Mouse (Mus musculus) kidney, adult 2 months (tissue): ENCODE measurements around the gene Arpc5. TPM values are rescaled to one million over a fixed set of nuclear protein-coding genes. Genes with fewer than 3 reads are reported as not detected.
"Not testable (repeated sequence)": the region's sequence is repeated elsewhere in the genome, so short reads cannot be mapped to it uniquely, and the experiment has no call there.

Experiments used
- DNase-seq: peaks from one replicate; pipeline ENCODE4 v3.0.0; 2021
- H3K27ac ChIP-seq: fragments of 200-500 bp; 2 replicates; pipeline ENCODE4 v1.5.1; 2012; ENCODE audit warnings: low read depth, low read length, control low read depth, inconsistent platforms; ENCODE audit not compliant: insufficient read depth
- H3K27me3 ChIP-seq: fragments of 200-500 bp; replicated peaks from 2 replicates; pipeline ENCODE4 v1.6.1; 2012; ENCODE audit warnings: mild to moderate bottlenecking, moderate library complexity, low read length, inconsistent platforms; ENCODE audit not compliant: control insufficient read depth, insufficient read depth
- H3K36me3 ChIP-seq: fragments of 200-500 bp; 2 replicates; pipeline ENCODE4 v1.6.1; 2012; ENCODE audit warnings: mild to moderate bottlenecking, moderate library complexity, low read length, inconsistent platforms; ENCODE audit not compliant: control insufficient read depth, insufficient read depth
- H3K4me1 ChIP-seq: fragments of 200-500 bp; 2 replicates; pipeline ENCODE4 v1.6.1; 2011; ENCODE audit warnings: low read length; ENCODE audit not compliant: control insufficient read depth, insufficient read depth
- H3K4me3 ChIP-seq: fragments of 200-500 bp; 2 replicates; pipeline ENCODE4 v1.5.1; 2011; ENCODE audit warnings: mild to moderate bottlenecking, low read depth, low read length, control low read depth; ENCODE audit not compliant: insufficient read depth
- CTCF ChIP-seq: fragments of 200-500 bp; conservative IDR thresholded peaks from 2 replicates; pipeline ENCODE4 v1.5.1; 2011; ENCODE audit warnings: low read depth, mild to moderate bottlenecking, control low read depth, low read length, moderate library complexity, mixed read lengths; ENCODE audit not compliant: insufficient read depth, insufficient read length
- POLR2A ChIP-seq: fragments of 200-500 bp; IDR thresholded peaks from one replicate; pipeline ENCODE4 v1.6.1; 2011; ENCODE audit warnings: low read depth, low read length, control low read depth
- WGBS: fragments of 180-500 bp; shearing (Covaris S2); methylation state at CpG from one replicate; pipeline ENCODE4 v1.1.7; 2018; 5-methylcytosine and 5-hydroxymethylcytosine counted together
- polyA plus RNA-seq: library from polyadenylated mRNA; depleted of rRNA; stranded (reverse); fragments of >200 nt; gene quantifications from 2 replicates; pipeline ENCODE4 v1.2.3, GENCODE M21; 2012

Gene Arpc5
- polyA plus RNA-seq, 1 experiment: 67.4 TPM

- Histone ChIP-seq H3K27me3 (no peaks in the 10 kb centered on the region), H3K4me3 (no peak overlapping the region), H3K36me3 (no peaks in the 10 kb centered on the region), H3K4me1 (peaks cover 3% of the 10 kb centered on the region; the same call in 1 of the 2 replicates), H3K27ac (no peak overlapping the region)
- WGBS: 81% methylated on average over 2 of the region's 2 CpGs
- DNase-seq: no peak
- TF ChIP-seq CTCF (no peak), POLR2A (no peak)
These were observed 4.6 kb upstream of the Arpc5 start for GRCm38 (mm10) chr1:152761791-152762190.

- peak overlapping the region; percentile 80 for H3K27ac ChIP-seq
- H3K4me3 ChIP-seq: peak overlapping the region; percentile 90
- peak; percentile 31 for DNase-seq
- TF ChIP-seq POLR2A (no peak), CTCF (no peak)
- under 1% methylated on average over 60 of the region's 60 CpGs for WGBS
- H3K36me3 ChIP-seq: peaks cover 2% of the 10 kb centered on the region
- peaks cover 3% of the 10 kb centered on the region; the same call in 1 of the 2 replicates for H3K4me1 ChIP-seq
- H3K27me3 ChIP-seq: no peaks in the 10 kb centered on the region
These were observed 734 bp downstream of the Arpc5 start for GRCm38 (mm10) chr1:152766804-152767748.

- peak; percentile 90 for DNase-seq
- TF ChIP-seq CTCF (peak; percentile 39), POLR2A (no peak)
- Histone ChIP-seq H3K4me1 (peaks cover 3% of the 10 kb centered on the region; the same call in 1 of the 2 replicates), H3K4me3 (0 out of 2 replicates have a peak overlapping the region, but pooled peaks have one; percentile 19), H3K27me3 (no peaks in the 10 kb centered on the region), H3K27ac (no peak overlapping the region), H3K36me3 (peaks cover 7% of the 10 kb centered on the region)
- WGBS: 6% methylated on average over 5 of the region's 5 CpGs
These were observed 1.6 kb downstream of the Arpc5 start for GRCm38 (mm10) chr1:152767749-152768488.

GRCm38 (mm10) chr1:152771016-152771415 is 4.7 kb downstream of the Arpc5 start:
- Histone ChIP-seq H3K36me3 (peaks cover 11% of the 10 kb centered on the region), H3K27me3 (no peaks in the 10 kb centered on the region), H3K27ac (no peak overlapping the region), H3K4me1 (no peaks in the 10 kb centered on the region; the same call in 1 of the 2 replicates), H3K4me3 (no peak overlapping the region)
- no peak for DNase-seq
- WGBS: 88% methylated on average over 9 of the region's 9 CpGs
- TF ChIP-seq POLR2A (no peak), CTCF (no peak)

GRCm38 (mm10) chr1:152774601-152775000 is 8.3 kb downstream of the Arpc5 start:
- not testable (repeated sequence) for H3K36me3 ChIP-seq, DNase-seq, H3K4me1 ChIP-seq, H3K27ac ChIP-seq, H3K4me3 ChIP-seq, H3K27me3 ChIP-seq
- 93% methylated on average over 3 of the region's 3 CpGs for WGBS

GRCm38 (mm10) chr1:152779071-152779737 is 12.9 kb downstream of the Arpc5 start:
- H3K36me3 ChIP-seq: no peaks in the 10 kb centered on the region; the same call in 1 of the 2 replicates
- DNase-seq: peak; percentile 78
- TF ChIP-seq CTCF (peak; percentile 80), POLR2A (no peak)
- H3K27me3 ChIP-seq: no peaks in the 10 kb centered on the region
- H3K27ac ChIP-seq: no peak overlapping the region
- no peaks in the 10 kb centered on the region for H3K4me1 ChIP-seq
- 25% methylated on average over 10 of the region's 10 CpGs for WGBS
- H3K4me3 ChIP-seq: no peak overlapping the region
